Mouse (Mus musculus) left cerebral cortex, postnatal 36 days (tissue): ENCODE measurements at regions not wholly inside any gene's neighbourhood (a gene's known extent, or its start where the extent isn't known, plus 50 kb on each side); places are given as distances from the start of the nearest gene placed in this dataset.

Experiments used
- DNase-seq, 2 experiments: peaks; one replicate each; pipeline ENCODE4 v3.0.0; 2021 to 2022; ENCODE audit warnings: low spot score in 2 of 2, mixed read lengths in 1 of 2
- intact Hi-C: fragments of 180-260 bp; cut with DNase I; formaldehyde crosslinking; loops from one replicate; pipeline ENCODE4 v1.15.1; 2025

GRCm38 (mm10) chr17:54483901-54484300 lies 185.1 kb upstream of the Slc5a7 start:
- intact Hi-C loops, result no loop called here
- DNase-seq, result no peak

- intact Hi-C loops, result no loop called here
- DNase-seq, result no peak
Measured at GRCm38 (mm10) chr17:54439910-54440309, 141.1 kb upstream of the Slc5a7 start.

GRCm38 (mm10) chr17:54438435-54438834 lies 139.6 kb upstream of the Slc5a7 start:
- intact Hi-C loops, result no loop called here
- DNase-seq, result peak; percentile 18 to 57

- no peak for DNase-seq
- intact Hi-C loops, result no loop called here
Measured at GRCm38 (mm10) chr17:54429922-54430321, 131.1 kb upstream of the Slc5a7 start.

GRCm38 (mm10) chr17:54414260-54414659 lies 115.4 kb upstream of the Slc5a7 start:
- intact Hi-C loops, result no loop called here
- no peak for DNase-seq

GRCm38 (mm10) chr17:54396476-54396875 lies 97.6 kb upstream of the Slc5a7 start:
- intact Hi-C loops, result no loop called here
- no peak for DNase-seq

- intact Hi-C loops, result no loop called here
- no peak for DNase-seq
Measured at GRCm38 (mm10) chr17:54377500-54377899, 78.7 kb upstream of the Slc5a7 start.

- intact Hi-C loops, result no loop called here
- peak; percentile 18 to 26 for DNase-seq
Measured at GRCm38 (mm10) chr17:54368611-54369010, 69.8 kb upstream of the Slc5a7 start.

GRCm38 (mm10) chr17:54367948-54368347 lies 69.1 kb upstream of the Slc5a7 start:
- no peak for DNase-seq
- intact Hi-C loops, result no loop called here

GRCm38 (mm10) chr17:54362991-54363390 lies 64.2 kb upstream of the Slc5a7 start:
- intact Hi-C loops, result no loop called here
- DNase-seq, result no peak

GRCm38 (mm10) chr17:54353063-54353462 lies 54.2 kb upstream of the Slc5a7 start:
- intact Hi-C loops, result loop anchor here (10.0 kb wide), 2 partner anchors 732 to 1122 kb away; no protein-coding TSS in a partner anchor
- no peak for DNase-seq

GRCm38 (mm10) chr17:54350881-54351280 lies 52.0 kb upstream of the Slc5a7 start:
- intact Hi-C loops, result loop anchor here (10.0 kb wide), 2 partner anchors 734 to 1124 kb away; no protein-coding TSS in a partner anchor

More at GRCm38 (mm10) chr17:54350881-54351280, 52.0 kb upstream of the Slc5a7 start:
- DNase-seq, result no peak
